Mouse (Mus musculus) ES-E14 (cell line): ENCODE results near the gene Tspear. TPM values are rescaled to one million over a fixed set of nuclear protein-coding genes. Genes with fewer than 3 reads are reported as not detected.

Source experiments
- DNase-seq: peaks from one replicate; pipeline ENCODE4 v3.0.0-alpha.2; 2013; ENCODE audit warnings: low read depth, low spot score
- H3K27ac ChIP-seq: 2 replicates; pipeline ENCODE4 v1.5.1; 2012; ENCODE audit warnings: low read depth, mild to moderate bottlenecking, low read length, moderate library complexity, mixed read lengths; ENCODE audit not compliant: poor library complexity, insufficient read depth, severe bottlenecking
- H3K36me3 ChIP-seq: 2 replicates; pipeline ENCODE4 v1.6.1; 2012; ENCODE audit warnings: mild to moderate bottlenecking, low read length, moderate library complexity, mixed read lengths; ENCODE audit not compliant: control insufficient read depth, poor library complexity, insufficient read depth, severe bottlenecking
- H3K4me1 ChIP-seq, 2 experiments: fragments of 150-350 bp in 1 of 2; sonication (generic) in 1 of 2; 2 replicates each; pipeline ENCODE4 v1.6.1; 2012; ENCODE audit warnings: low read length in 2 of 2, mild to moderate bottlenecking in 1 of 2, mixed read lengths in 1 of 2; ENCODE audit not compliant: control insufficient read depth in 2 of 2, insufficient read depth in 2 of 2, poor library complexity in 1 of 2
- H3K4me3 ChIP-seq, 2 experiments: fragments of 150-350 bp in 1 of 2; sonication (generic) in 1 of 2; 2 replicates each; pipeline ENCODE4 v1.5.1; 2012; ENCODE audit warnings: low read length in 2 of 2, low read depth in 1 of 2, mild to moderate bottlenecking in 1 of 2, mixed read lengths in 1 of 2; ENCODE audit not compliant: insufficient read depth in 1 of 2, poor library complexity in 1 of 2, severe bottlenecking in 1 of 2
- H3K9ac ChIP-seq: 2 replicates; pipeline ENCODE4 v1.6.1; 2012; ENCODE audit warnings: low read depth, mild to moderate bottlenecking, low read length, mixed read lengths; ENCODE audit not compliant: poor library complexity, insufficient read depth, severe bottlenecking
- H3K9me3 ChIP-seq: fragments of 150-350 bp; sonication (generic); 2 replicates; pipeline ENCODE4 v1.6.1; 2012; ENCODE audit warnings: low read depth, mild to moderate bottlenecking, low read length; ENCODE audit not compliant: control insufficient read depth, insufficient read depth
- CHD2 ChIP-seq: IDR thresholded peaks from 2 replicates; pipeline ENCODE4 v1.6.1; 2014; ENCODE audit warnings: mild to moderate bottlenecking, low read depth, low read length, inconsistent platforms
- HCFC1 ChIP-seq: IDR thresholded peaks from 2 replicates; pipeline ENCODE4 v1.6.1; 2012; ENCODE audit warnings: low read length, inconsistent platforms, borderline replicate concordance; ENCODE audit not compliant: insufficient read depth
- MAFK ChIP-seq: IDR thresholded peaks from 2 replicates; pipeline ENCODE4 v1.6.1; 2014; ENCODE audit warnings: mild to moderate bottlenecking, low read depth, low read length, inconsistent platforms; ENCODE audit not compliant: insufficient read depth
- ZC3H11A ChIP-seq: IDR thresholded peaks from 2 replicates; pipeline ENCODE4 v1.6.1; 2012; ENCODE audit warnings: low read depth, mild to moderate bottlenecking, inconsistent platforms, low read length, borderline replicate concordance
- ZNF384 ChIP-seq: IDR thresholded peaks from 2 replicates; pipeline ENCODE4 v1.6.1; 2012; ENCODE audit warnings: low read depth, low read length, inconsistent platforms
- in situ Hi-C, 2 experiments: fragments of 600-800 bp; cut with MboI; formaldehyde crosslinking; loops; one replicate each; pipeline ENCODE4 v1.15.1; 2025; ENCODE audit warnings: low sequenced_read_pairs in 2 of 2, inconsistent platforms in 1 of 2; ENCODE audit not compliant: unreplicated experiment in 2 of 2
- total RNA-seq: library from RNA; depleted of rRNA; stranded (reverse); fragments of 300-350 nt; gene quantifications from 2 replicates; pipeline ENCODE4 v1.2.3, GENCODE M21; 2012

The Tspear gene
- total RNA-seq, 1 experiment = 0.49 TPM

GRCm38 (mm10) chr10:77880305-77880704 is 193.9 kb downstream of the Tspear start:
- H3K4me1 ChIP-seq = no peaks in the 10 kb centered on the region
- H3K4me3 ChIP-seq = no peak overlapping the region
- no peak for TF ChIP-seq ZC3H11A
- no peak for TF ChIP-seq HCFC1
- TF ChIP-seq ZNF384 = no peak
- TF ChIP-seq CHD2 = no peak
- TF ChIP-seq MAFK = no peak
- H3K9me3 ChIP-seq = no peaks in the 10 kb centered on the region
- in situ Hi-C loops = no loop called here
- no peak for DNase-seq
- H3K36me3 ChIP-seq = no peaks in the 10 kb centered on the region
- H3K9ac ChIP-seq = no peak overlapping the region
- H3K27ac ChIP-seq = no peak overlapping the region

GRCm38 (mm10) chr10:77882553-77882952 is 196.2 kb downstream of the Tspear start:
- in situ Hi-C loops = no loop called here

DNA sequence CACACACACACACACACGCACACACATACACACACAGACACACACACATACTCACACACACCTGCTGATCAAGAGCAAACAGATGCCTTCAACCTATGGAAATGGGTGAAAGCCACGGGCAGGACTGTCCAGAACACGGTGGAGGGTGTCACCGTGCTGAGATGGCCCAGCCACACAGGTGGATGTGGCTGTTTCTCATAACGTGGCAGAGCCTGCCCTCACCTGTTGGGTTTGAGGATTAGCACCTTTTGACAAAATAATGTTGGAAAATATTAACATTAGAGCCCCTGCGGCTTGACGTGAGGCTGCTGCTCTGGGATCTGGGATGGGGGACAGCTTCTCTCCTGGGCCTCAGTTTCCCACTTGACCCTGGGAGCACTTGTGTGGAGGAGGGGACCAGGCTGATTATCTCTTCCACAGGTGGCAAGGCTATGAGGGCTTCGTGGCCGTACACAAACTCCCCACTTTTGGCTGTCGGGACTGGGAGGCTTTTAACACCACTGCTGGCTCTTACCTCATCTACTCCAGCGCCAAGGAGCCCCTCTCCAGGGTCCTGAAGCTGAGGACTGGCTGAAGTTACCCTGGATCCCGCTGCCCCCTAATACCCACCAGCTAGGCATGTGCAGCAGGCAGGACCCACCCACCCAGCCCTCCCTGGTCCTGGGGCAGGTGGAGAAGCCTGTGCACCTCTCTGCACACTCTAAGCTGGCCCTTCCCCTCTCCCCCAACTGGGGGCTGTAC is 199.8 kb downstream of the Tspear start:
- no peak for TF ChIP-seq HCFC1
- TF ChIP-seq ZC3H11A = no peak
- no peak for TF ChIP-seq ZNF384
- no peak for TF ChIP-seq CHD2
- no peak for TF ChIP-seq MAFK

More at GRCm38 (mm10) chr10:77882553-77882952, 196.2 kb downstream of the Tspear start:
- no peaks in the 10 kb centered on the region for H3K36me3 ChIP-seq
- TF ChIP-seq ZC3H11A = no peak
- no peak for TF ChIP-seq CHD2
- TF ChIP-seq HCFC1 = no peak
- no peak for TF ChIP-seq MAFK
- TF ChIP-seq ZNF384 = no peak
- no peak overlapping the region for H3K4me3 ChIP-seq
- no peaks in the 10 kb centered on the region for H3K4me1 ChIP-seq
- H3K9me3 ChIP-seq = no peaks in the 10 kb centered on the region
- no peak overlapping the region for H3K27ac ChIP-seq
- DNase-seq = peak; percentile 41
- no peak overlapping the region for H3K9ac ChIP-seq

GRCm38 (mm10) chr10:77890987-77891565 is 204.7 kb downstream of the Tspear start:
- Histone ChIP-seq H3K9me3 (no peaks in the 10 kb centered on the region), H3K27ac (no peak overlapping the region), H3K4me3 (no peak overlapping the region), H3K36me3 (no peaks in the 10 kb centered on the region), H3K9ac (no peak overlapping the region), H3K4me1 (no peaks in the 10 kb centered on the region)
- DNase-seq = no peak
- in situ Hi-C loops = no loop called here
- no peak for TF ChIP-seq MAFK

More for the DNA sequence above, 199.8 kb downstream of the Tspear start:
- H3K36me3 ChIP-seq = no peaks in the 10 kb centered on the region
- no peak overlapping the region for H3K9ac ChIP-seq
- H3K27ac ChIP-seq = no peak overlapping the region
- no peak overlapping the region for H3K4me3 ChIP-seq
- in situ Hi-C loops = no loop called here
- DNase-seq = no peak
- no peaks in the 10 kb centered on the region for H3K4me1 ChIP-seq
- no peaks in the 10 kb centered on the region for H3K9me3 ChIP-seq

DNA sequence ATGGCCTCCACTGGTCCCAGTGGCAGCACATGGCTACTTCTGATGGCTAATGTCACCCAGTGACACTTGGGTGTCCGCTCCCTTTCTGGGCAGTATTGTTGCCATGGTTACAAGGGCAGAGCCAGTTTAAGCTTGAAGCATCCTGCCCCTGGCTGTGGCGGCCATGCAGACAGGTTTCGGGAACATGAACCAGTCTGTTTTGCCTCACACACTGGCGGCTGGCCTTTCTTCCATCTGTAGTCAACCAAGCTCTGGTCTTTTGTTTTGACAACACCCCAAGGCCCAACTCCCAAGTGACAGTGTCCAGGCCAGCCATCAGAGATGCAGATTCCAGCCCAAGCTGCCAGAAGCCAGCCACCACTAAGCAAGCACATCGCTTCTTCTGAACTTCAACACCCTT is 209.2 kb downstream of the Tspear start:
- H3K9ac ChIP-seq = no peak overlapping the region
- TF ChIP-seq ZC3H11A (no peak), MAFK (no peak), ZNF384 (no peak)
- no peaks in the 10 kb centered on the region for H3K9me3 ChIP-seq
- H3K27ac ChIP-seq = no peak overlapping the region
- no peak overlapping the region for H3K4me3 ChIP-seq
- no peak for DNase-seq
- H3K4me1 ChIP-seq = no peaks in the 10 kb centered on the region
- peaks cover 4% of the 10 kb centered on the region; the same call in 1 of the 2 replicates for H3K36me3 ChIP-seq
- in situ Hi-C loops = no loop called here
